Comparison of ENCODE assay signal across 19 mouse cellular contexts in genomic region chr5:4348334-4348733, GRCm38 (mm10).
DNase-seq lines count a peak whose midpoint lies in the region; ATAC-seq lines count a peak whose summit lies in the region.
"Had no signal": no experiment of that assay in that cellular context is flagged by ENCODE, and none has a peak within 500 bp of the region (broad histone marks: within the 10 kb centered on the region; RNA-seq: fewer than 3 reads in every experiment).

No protein-coding gene starts in this region.

- ATAC-seq in megakaryocyte, adult 5-6 weeks (ENCODE audit: poor library complexity, severe bottlenecking), result peak; percentile 69
- peak; percentile 43; the same call in 1 of the 2 replicates for ATAC-seq in monocyte, adult 5-6 weeks (replicated peaks; ENCODE audit: insufficient number of reproducible peaks, low FRiP score, low TSS enrichment, poor library complexity, severe bottlenecking)
- ATAC-seq: CD4-positive, CD25-positive, alpha-beta regulatory T cell, adult 4 months; forebrain, embryonic 14.5 days; forebrain, embryonic 16.5 days had no signal

- intact Hi-C loops in heart, postnatal 14 days (cut with DNase I), result no loop called here

- DNase-seq in heart, adult 11 months, result peak; percentile 28
- DNase-seq in heart, postnatal 14 days, result no peak
- DNase-seq in kidney, adult 8-10 months, result no peak
- no peak for DNase-seq in adipocyte (ENCODE audit: low spot score)
- no peak for DNase-seq in cerebellum, adult 9-10 months
- DNase-seq: adrenal gland, adult 8-10 months; adrenal gland, postnatal 14 days; adrenal gland, postnatal 36 days; B cell, adult 2 months; cerebellum, adult 11-12 months; cerebellum, adult 2 months; cerebellum, postnatal 10 days; cerebellum, postnatal 25 days; embryo, embryonic 11 days had no signal
